Mouse (Mus musculus) cerebellum, postnatal 10 days (tissue): ENCODE results near the gene Inafm1.
"Not testable (repeated sequence)": the region's sequence is repeated elsewhere in the genome, so short reads cannot be mapped to it uniquely, and the experiment has no call there.

Experiments
- DNase-seq, 2 experiments: peaks; one replicate each; pipeline ENCODE4 v3.0.0; 2021; ENCODE audit warnings: mixed read lengths in 2 of 2

Inafm1 gene

GRCm38 (mm10) chr7:16273081-16273765 is at the start of gene Inafm1:
Gene Inafm1 (minus strand): TSS chr7:16273617.
- peak; percentile 94 to 96 for DNase-seq

GRCm38 (mm10) chr7:16320479-16320878 is 47.1 kb upstream of the Inafm1 start:
- no peak for DNase-seq

- DNase-seq: no peak
These were observed 45.8 kb upstream of the Inafm1 start for GRCm38 (mm10) chr7:16319216-16319615.

GRCm38 (mm10) chr7:16317094-16317493 is 43.7 kb upstream of the Inafm1 start:
- DNase-seq: no peak

GRCm38 (mm10) chr7:16315222-16315759 is 41.9 kb upstream of the Inafm1 start:
- no peak for DNase-seq

GRCm38 (mm10) chr7:16314221-16314775 is 40.9 kb upstream of the Inafm1 start:
- no peak for DNase-seq

GRCm38 (mm10) chr7:16313481-16314220 is 40.2 kb upstream of the Inafm1 start:
- peak; percentile 86 to 88 for DNase-seq

DNA sequence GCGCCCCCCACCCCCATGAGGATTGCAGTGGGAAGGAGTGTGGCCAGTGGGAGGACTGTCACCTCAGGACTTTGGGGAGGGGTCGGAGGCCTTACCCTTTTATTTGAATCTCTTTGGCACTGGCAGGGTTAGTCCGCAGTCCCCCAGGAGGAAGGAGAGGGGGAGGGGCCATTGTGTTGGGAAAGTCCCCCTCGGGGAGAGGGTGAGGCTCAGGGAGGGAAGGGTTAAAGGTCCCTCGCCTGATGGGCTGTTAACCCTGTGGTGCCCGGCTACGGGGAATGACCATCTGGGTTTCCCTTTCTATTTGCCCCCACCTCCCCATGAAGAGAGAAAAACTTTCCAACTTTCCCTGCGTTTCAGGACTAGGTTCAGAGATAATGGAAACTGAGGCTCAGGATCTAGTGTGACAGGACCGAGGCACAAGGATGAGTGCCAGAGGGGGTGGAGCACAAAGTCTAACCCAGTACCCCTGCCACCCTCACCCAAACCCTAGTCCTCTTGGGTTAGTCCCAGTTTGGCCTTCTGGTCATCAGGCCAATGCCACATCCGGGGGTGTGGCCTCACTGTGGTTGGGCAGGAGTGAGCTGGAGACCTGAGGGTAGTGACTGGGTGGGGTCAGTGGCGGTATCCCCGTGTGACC is 39.4 kb upstream of the Inafm1 start:
- peak; percentile 59 to 70 for DNase-seq

- peak; percentile 59 to 66 for DNase-seq
These were observed 38.7 kb upstream of the Inafm1 start for GRCm38 (mm10) chr7:16312011-16312671.

DNA sequence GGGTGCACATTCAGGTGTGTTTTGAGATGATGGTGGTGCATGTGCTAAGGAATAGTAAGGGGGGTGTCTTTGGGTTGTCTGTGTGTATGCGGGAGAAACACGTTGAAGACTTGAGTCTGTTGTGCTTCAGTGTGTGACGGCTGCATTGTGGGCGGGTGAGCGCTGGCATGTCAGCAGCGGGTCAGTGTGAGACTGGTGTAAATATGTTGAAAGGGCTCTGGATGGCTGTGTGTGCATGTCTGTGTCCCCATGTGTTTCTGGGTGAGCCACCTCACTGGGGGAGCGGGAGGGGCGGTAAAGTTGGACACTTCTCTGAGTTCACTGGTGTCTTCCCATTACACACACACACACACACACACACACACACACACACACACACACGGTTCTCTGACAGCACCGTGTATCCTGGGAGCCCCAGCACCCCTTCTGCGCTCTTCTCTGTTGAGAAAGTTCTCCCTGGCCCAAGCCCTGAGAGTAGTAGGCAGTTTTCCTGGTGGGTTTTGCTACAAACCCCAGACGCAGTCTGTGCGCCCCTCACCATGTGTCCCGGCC is 38.1 kb upstream of the Inafm1 start:
- DNase-seq: peak; percentile 32 to 33

DNA sequence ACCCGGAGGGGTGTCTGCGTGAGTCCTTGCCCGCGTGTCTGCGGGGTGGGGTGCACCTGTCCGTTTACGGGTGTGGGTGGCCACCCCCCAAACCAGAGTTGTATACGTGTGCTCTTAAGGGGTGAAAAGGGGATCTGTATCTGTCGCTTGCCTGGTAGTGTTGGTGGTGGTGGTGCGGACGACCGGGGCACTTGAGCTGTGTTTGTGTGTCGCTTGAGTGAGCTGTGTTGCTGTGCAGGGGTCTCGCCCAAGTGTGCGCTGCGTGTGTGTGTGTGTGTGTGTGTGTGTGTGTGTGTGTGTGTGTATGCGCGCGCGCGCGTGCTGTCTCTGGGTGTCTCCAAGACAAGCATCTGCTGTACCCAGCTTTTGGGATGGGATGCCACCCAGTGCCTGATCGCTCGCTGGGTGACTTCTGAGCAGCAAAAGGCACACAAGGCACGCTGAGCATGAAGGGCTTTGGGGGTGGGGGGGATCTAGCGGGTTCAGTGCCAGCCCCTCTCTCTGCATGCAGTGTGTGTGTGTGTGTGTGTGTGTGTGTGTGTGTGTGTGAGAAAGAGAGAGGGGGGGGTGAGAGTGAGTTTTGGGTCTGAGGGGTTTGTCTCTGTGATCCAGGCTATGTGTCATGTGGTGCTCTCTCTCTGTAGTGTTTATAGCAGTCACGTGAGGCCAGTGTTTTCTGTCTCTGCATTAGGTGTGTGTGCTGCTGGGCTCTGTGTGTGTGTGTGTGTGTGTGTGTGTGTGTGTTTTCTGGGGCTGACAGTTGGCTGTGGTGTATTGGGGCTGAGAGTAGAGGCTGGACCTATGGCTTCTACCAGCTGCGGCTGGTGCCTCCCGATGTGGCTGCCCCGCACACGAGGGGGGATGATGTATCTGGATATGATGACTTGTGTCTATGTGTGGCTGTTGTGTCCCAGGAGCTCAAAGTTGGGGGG is 37.4 kb upstream of the Inafm1 start:
- DNase-seq: peak; percentile 66 to 71

GRCm38 (mm10) chr7:16310020-16310520 is 36.7 kb upstream of the Inafm1 start:
- DNase-seq: peak; percentile 89 to 92

DNA sequence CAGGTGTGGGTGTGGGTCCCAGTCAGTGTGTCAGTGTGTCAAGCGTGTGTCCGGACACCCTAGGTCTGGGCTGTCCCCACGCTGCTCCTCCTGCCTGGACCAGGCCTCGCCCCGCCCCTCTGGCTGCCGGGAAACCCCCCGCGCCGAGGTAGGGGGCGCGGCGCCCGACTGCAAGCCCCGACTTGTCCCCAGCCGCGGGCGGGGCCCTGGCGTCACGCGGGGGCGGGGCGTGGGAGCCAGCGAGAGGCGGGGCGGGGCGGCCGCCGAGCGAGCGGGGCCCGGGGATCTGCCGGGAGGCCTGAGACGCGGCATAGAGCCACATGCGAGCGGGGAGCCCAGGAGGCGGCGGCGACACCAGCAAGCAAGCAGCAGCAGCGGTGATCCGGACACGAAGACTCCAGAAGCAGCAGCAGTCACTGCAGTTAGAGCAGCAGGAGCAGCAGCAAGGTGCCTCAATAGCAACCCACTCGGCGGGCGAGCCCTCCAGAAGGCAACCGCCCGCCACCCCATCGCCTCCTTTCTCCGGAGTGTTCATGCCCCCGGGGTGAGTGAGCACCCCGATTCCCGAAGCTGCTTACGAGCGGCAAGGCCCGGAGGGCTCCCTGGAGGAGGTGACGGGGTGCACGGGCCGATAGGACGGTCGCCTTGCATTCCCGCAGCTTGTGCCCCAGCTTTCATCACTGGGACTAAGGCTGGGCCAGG is 36.1 kb upstream of the Inafm1 start:
- DNase-seq: peak; percentile 91 to 93

DNA sequence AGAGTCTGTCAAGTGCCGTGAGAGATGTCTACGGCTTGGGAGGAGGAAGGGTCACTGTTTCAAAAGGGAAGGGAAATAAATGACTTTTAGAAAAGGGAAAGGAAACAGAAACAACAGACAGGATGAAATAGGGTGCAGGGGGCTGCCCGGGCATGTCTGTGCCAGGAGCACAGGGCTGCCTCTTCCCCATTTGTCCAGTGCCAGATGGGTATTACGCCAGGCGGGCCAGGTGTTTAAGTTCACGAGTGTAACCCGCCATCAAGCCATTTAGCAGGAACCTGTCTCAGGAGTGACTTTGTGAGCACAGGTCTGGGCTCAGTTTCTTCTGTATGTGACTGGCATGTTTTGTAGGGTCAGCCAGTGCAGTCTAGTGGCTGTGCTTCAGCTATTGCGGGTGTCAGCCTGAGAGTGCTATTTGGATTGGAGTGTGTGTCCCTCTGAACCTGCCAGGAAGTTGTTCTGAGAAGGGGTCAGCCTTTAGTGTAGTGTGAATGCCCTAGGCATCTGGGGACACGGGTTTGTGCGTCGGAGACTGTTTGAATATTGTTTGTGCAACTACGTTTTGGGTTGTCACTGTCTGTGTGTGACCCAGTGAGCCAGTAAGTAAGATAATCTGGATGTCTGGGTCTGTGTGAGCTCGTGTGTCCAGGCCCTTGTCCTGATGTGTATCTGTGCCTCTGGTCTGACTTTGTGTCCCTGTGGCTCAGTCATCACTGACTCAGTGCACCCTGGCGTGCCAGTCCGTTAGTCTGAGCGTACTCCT is 35.3 kb upstream of the Inafm1 start:
- no peak for DNase-seq

DNA sequence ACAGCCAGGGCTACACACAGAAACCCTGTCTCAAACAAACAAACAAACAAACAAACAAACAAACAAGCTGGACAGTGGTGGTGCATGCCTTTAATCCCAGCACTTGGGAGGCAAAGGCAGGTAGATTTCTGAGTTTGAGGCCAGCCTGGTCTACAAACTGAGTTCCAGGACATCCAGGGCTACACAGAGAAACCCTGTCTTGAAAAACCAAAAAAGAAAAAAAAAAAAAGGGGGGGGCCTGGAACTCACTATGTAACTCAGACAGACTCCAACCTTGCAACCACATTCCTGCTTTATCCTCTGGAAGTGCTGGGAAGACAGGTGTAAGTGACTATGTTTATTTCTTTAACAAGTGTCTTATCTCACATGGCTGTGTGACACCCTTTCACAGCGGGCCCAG is 34.7 kb upstream of the Inafm1 start, which contains the start of gene Bbc3:
TSS of gene Bbc3 (plus strand) at position 301 of the 400 bp plus-strand sequence.
- DNase-seq: not testable (repeated sequence)

- DNase-seq: not testable (repeated sequence)
These were observed 33.7 kb upstream of the Inafm1 start for GRCm38 (mm10) chr7:16307141-16307540.

- DNase-seq: peak; percentile 98 to 99
These were observed 26.1 kb upstream of the Inafm1 start for GRCm38 (mm10) chr7:16299419-16300035.

DNA sequence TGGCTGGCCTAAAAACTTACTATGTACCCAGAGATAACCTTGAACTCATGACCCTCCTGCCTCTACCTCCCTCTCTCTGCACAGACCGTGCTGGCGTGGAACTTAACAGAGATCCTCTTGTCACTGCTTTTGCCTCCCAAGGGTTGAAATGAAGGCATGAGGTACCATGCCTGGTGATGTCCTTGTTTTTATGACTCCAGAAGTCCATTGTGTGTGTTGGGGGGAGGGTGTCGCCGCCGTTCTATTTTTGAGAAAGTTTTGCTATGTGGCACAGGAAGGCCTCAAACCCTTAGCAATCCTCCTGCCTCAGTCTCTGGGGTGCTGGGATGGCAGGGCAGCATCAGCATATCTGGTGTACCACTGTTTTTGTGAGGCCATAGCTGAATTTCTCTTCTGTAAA is 25.5 kb upstream of the Inafm1 start:
- no peak for DNase-seq

DNA sequence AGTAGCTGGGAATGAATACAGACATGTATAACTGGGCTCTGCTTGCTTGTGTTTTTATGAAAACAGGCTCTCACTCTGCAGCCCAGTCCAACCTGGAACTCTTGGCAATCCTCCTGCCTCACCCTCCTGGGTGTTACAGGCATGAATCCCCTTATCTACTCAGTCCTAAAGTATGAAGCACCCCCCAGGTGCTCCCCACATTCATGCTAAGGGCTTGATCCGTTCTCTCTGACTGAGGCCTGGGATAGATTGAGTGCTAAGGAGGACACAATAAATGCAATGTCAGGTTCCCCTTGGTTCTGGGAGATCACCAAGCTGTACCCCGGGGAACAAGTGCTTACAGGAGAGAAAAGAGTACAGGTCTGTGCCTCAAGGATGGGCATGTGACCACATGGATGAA is 24.2 kb upstream of the Inafm1 start:
- peak in 1 of 2 experiments; percentile 38 for DNase-seq
